Mouse (Mus musculus): ENCODE data around the gene Fbxo27.

Fbxo27 gene

GRCm38 (mm10) chr7:28702601-28703143 lies 10.0 kb downstream of the Fbxo27 start:
- in situ Hi-C loops (cut with MboI, MseI) = no loop called here

DNA sequence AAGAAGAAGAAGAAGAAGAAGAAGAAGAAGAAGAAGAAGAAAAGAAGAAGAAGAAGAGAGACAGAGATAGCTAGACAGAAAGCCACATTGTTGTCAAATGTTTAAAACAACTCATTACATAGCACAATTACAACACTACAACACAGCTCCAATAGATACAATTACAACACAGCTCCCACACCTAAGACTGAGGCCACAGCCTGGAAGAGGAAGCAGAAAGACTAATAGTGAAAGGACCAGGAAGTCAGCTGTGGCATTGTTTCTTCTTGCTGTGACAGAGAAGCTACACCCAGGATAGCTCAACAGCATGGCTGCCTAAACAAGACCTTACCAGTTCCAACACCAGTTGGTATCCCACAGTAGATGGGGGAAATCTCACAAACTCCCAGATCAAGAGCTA lies 16.8 kb downstream of the Fbxo27 start:
- in situ Hi-C loops (cut with MboI, MseI) = no loop called here

GRCm38 (mm10) chr7:28710962-28711361 lies 18.3 kb downstream of the Fbxo27 start:
- in situ Hi-C loops (cut with MboI, MseI) = no loop called here

DNA sequence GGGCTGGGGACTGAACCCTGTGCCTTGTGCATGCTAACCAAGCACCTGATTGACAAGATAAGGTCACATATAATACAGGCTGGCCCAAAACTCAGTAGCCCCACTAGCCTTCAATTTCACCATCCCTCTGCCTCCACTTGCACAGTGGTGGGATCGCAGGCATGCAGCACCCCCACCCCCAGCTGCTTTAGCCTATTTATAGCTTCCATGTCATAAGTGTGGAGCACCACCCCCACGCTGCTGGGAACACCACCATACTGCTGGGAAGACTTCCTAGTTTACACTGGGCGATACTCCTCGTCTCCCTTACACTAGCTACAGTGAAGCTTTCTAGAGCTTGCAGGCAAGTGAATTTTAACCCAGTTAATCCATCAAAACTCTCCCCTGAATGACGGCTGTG lies 22.0 kb downstream of the Fbxo27 start:
- in situ Hi-C loops (cut with MboI, MseI) = no loop called here

DNA sequence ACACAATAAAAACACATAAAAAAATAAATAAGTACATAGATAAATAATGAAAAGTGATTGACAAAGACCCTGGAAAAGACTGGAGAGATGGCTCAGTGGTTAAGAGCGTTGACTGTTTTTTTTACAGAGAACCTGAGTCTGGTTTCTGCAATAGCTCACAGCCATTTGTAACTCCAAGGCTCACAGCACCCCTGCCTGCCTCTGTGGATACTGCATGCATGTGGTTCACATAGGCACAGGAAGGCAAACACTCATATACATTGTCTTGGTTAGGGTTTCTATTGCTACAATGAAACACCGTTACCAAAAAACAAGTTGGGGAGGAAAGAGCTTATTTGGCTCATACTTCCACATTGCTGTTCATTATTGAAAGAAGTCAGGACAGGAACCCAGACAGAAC lies 22.9 kb downstream of the Fbxo27 start:
- in situ Hi-C loops (cut with MboI, MseI) = no loop called here

DNA sequence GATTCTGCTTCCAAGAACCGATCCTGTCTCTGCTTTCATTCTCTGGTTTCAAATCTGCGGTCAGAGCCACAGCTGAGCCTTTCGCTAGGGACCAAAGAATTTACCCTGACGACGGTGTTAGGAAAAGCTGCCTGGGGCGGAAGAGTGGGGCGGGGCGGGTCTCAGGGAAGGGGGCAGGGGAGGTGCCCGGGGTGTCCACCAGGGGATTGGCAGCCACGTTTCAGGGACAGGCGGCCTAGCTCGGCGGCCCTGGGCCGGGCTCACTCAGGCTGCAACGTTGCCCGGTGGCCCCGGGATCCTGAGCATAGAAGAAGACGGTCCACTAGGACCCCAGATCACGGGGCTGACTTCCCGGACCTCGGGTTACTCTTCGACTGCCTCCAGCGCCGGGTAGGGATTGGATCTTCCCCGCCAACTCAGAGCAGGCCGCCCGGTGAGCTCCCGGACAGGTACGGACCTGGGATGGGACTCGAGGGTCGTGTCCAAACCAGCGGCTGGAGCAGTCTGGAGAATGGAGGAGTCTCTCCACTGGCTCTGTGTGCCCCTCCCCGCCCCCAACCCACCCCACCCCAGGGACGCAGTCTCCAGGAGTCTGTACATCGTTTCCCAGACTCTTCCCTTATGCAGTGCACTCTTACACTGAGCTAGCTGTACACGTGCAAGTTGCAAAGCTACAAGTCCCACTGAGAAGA lies 24.1 kb downstream of the Fbxo27 start, which contains the start of gene Fbxo17:
Gene Fbxo17 (plus strand): TSS at position 215 of the 692 bp plus-strand sequence.
- in situ Hi-C loops (cut with MboI, MseI) = no loop called here

GRCm38 (mm10) chr7:28717726-28718125 lies 25.1 kb downstream of the Fbxo27 start:
- in situ Hi-C loops (cut with MboI, MseI) = no loop called here

GRCm38 (mm10) chr7:28719159-28719558 lies 26.5 kb downstream of the Fbxo27 start:
- in situ Hi-C loops (cut with MboI, MseI) = no loop called here

DNA sequence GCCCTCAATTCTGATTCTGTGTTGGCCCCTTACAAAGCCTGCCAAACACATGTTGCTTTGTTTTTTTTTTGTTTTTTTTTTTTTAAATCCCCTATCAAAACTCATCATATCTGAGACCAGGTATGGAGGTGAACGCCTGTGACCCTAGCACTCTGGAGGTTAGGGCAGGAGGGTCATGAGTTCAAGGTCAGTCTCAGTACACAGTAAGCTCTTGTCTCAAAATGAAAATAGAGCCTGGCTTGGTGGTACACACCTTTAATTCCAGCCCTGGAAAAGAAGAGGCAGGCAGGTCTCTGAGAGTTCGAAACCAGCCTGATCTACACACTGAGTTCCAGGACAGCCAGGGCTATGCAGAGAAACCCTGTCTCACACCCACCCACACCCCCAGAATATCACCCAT lies 27.0 kb downstream of the Fbxo27 start:
- in situ Hi-C loops (cut with MboI, MseI) = no loop called here

DNA sequence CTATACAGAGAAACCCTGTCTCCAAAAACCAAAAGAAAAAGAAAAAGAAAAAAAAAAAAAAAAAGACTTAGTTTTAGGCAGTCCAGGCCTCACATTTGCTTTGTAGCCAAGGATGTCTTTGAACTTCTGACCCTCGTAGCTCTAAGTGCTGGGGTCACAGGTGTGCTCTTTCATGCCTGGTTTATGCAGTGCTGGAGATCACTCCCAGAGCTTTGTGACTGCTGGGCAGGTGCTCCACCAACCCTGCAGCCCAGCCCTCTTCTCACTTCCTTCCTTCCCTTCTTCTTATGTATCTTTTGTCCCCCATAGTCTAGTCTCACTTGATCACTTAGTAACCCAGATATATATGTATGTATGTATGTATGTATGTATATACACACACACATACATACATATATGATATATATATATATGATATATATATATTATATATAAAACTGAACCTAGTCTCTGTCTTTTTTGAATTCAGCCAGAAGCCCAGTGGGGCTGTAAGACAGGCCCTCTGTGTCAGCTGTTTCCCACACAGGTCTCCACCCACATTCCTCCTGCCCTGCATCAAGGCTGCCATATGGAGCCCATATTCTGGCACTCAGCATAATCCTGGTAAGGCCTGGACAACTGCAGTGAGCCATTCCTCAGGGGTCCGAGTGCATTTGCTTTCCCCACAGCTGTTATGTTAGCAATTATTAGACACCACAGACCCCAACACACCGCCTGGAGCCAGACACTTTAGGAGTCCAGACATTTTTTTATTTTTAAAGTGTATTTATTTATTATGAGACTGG lies 28.3 kb downstream of the Fbxo27 start:
- in situ Hi-C loops (cut with MboI, MseI) = no loop called here

- in situ Hi-C loops (cut with MboI, MseI) = no loop called here
Observed at GRCm38 (mm10) chr7:28722079-28722478, 29.4 kb downstream of the Fbxo27 start.

DNA sequence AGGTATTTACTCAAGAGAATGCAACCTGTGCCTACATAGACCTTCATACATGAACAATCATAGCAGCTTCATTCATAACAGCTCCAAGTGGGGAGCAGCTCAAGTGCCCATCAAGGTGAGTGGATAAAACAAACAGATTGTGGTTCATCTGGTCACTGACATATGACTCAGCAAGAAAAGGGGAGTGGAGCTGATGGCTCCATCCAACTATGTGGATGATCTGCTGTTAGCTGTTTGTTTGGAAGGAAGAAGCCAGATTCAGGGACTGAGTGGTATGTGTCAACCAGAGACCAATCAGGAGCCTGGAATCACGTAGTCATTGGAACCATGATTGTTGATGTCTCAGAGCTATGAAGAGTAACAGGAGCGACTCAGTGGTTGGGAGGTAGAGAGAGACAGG lies 32.0 kb downstream of the Fbxo27 start:
- in situ Hi-C loops (cut with MboI, MseI) = loop anchor here (5.0 kb wide), 1 partner anchor 117 kb away; no protein-coding TSS in a partner anchor

DNA sequence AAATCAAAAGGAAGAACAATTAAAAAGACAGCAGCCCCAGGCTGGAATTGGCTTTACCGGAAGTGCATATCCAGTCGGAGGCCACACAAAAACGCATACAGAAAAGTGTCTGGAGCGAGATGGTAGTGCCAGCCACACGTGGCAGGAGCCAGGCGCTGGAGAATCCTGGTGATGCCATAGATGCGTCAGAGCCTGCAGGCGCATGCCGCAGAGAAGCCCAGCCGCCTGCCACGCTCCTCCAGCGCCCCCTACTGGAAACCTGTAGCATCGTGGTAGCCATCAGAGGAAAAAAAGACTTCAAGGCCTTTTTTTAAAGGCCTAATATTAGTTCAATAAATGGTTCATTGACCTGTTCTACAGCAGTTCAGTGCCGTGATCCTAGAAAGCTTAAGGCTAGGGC lies 34.0 kb downstream of the Fbxo27 start:
- in situ Hi-C loops (cut with MboI, MseI) = loop anchor here (5.0 kb wide), 1 partner anchor 119 kb away; no protein-coding TSS in a partner anchor

DNA sequence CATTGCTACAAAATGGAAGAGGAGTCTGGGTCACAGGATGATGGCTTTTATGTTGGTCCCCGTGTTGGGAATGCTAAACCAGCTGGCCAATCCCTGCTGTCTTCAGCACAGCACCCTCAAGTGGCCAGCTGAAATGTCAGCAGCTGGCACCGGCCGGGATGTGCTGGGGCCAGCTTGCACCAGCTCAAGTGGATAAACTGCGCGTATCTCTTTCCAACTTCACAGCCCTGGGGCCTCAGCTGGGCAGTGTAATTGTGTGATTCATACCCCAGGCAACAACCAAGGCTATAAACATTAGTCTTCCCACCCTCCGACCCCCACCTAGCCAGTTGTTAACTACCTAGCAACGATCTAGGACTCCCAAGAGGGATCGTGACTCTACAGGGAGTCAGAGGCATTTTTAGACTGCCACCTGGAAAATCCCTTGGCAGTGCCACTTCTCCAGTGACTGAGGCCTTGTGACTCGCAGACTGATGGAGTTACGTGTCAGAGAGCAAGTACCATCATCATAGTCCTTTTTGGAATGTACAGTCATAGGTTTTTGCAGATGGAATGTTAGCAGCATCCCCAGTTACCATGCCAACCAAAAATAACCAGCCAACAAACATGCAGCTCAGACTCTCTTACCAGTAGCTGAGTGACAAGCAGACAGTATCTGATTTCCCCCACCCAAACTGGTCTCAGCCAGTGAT lies 35.1 kb downstream of the Fbxo27 start:
- in situ Hi-C loops (cut with MboI, MseI) = loop anchor here (5.0 kb wide), 1 partner anchor 120 kb away; no protein-coding TSS in a partner anchor

DNA sequence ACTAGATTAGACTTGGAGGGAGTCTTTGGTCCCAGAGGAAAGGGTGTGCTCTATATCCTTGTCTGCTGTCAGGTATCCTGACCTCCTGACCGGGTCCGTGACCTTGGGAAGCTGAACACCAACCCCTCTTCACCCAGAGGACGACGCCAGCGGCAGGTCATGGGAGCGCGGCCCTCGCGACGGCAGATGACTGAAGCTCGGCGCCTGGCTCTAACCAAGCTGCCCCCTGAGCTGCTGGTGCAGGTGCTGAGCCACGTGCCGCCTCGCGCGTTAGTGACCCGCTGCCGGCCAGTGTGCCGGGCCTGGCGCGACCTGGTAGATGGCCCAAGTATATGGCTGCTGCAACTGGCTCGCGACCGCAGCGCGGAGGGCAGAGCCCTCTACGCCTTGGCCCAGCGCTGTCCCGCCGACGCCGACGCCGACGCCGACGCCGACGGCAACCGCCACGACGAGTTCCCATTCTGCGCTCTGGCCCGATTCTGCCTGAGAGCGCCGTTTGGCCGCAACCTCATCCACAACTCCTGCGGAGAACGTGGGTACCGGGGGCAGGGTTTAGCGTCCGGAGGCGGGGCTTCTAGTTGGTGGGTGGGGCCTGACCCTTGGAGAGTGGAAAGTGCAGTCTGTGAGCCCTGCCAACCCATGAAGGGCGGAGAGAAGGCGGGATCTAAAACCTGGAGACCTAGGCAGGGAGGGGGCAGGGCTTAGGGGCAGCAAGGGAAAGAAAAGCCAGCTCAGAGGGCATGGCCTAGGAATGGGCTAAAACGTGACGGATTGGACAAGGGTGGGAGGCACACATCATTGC lies 39.9 kb downstream of the Fbxo27 start:
- in situ Hi-C loops (cut with MboI, MseI) = no loop called here

DNA sequence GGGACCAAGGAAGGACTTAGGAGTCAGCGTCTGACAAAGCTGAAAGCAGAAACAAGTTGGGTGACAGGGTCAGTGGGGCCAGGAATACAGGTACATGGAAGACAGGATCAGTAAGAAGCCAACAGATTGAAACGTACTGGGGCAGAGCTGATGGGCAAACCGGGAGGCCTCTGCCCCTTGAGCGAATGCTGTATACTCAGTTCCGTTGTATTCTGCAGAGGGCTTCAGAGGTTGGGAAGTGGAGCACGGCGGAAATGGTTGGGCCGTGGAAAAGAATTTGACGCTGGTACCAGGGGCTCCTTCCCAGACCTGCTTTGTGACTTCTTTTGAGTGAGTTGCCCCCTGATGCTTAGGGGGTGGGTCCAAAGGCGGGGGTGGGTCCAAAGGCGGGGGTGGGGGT lies 40.6 kb downstream of the Fbxo27 start:
- in situ Hi-C loops (cut with MboI, MseI) = no loop called here

DNA sequence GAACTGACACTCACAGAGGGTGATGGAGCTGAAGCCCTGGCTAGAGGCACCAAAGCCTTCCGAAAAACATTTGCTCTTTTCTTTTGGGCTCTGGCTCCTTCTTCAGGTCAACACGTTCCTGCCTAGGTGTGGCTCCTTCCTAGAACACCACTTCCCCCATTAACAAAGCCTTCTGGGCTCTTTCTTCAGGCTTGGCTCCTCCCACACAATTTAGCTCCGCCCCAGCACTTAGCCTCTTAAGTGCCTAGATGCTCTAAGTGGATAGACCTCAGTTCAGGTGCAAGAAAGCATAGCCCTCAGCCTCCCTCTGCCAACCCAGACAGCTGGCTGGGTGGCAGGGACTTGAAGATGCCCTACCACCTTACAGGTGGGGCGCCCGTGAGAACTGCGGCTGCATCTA lies 43.1 kb downstream of the Fbxo27 start:
- in situ Hi-C loops (cut with MboI, MseI) = no loop called here

GRCm38 (mm10) chr7:28739829-28740228 lies 47.2 kb downstream of the Fbxo27 start:
- in situ Hi-C loops (cut with MboI, MseI) = no loop called here

- in situ Hi-C loops (cut with MboI, MseI) = no loop called here
Observed at GRCm38 (mm10) chr7:28740949-28741348, 48.3 kb downstream of the Fbxo27 start.

- in situ Hi-C loops (cut with MboI, MseI) = no loop called here
Observed at GRCm38 (mm10) chr7:28741368-28741708, 48.7 kb downstream of the Fbxo27 start.

DNA sequence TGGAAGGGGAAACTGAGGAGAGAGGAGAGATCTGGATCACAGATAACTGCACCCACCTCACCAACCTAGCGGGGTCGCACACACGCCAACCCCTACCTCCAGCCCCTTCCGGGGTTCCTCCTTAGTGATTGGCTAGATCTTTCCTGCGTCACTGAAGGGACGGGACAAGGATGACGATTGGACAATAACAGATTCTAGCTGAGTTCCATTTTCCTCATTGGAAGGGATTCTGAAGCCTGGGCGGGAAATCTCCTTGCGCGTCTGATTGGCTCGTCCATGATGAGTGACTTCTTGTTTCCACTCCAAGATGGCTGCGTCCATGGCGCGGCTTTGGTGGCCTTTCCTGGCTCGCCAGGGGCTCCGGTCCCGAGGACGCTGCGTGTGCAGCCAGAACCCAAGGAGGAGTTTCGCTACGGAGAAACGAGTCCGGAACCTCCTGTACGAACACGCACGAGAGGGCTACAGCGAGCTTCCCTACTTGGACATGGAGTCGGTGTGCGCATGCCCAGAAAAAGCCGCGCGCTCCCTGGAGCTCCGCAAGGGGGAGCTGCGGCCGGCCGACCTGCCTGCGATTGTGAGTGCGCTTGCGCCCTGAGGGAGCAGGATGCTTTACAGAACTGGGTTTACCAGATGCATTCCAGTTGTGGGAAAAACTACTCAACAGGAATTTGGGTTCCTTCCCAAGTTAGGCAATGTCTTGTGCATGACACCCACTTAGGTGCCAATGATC lies 49.2 kb downstream of the Fbxo27 start, which contains the start of the genes Mrps12 and Sars2:
Gene Mrps12 (minus strand): TSS at position 112 of the 730 bp plus-strand sequence.
Gene Sars2 (plus strand): TSS at position 284 of the 730 bp plus-strand sequence.
- in situ Hi-C loops (cut with MboI, MseI) = no loop called here

Data from T-helper 1 cell (primary cell).